Comparison of ENCODE assay signal across 16 mouse cellular contexts in genomic region chr11:118749541-118749940, GRCm38 (mm10).
"Had no signal": no experiment of that assay in that cellular context is flagged by ENCODE, and none has a peak within 500 bp of the region (broad histone marks: within the 10 kb centered on the region; RNA-seq: fewer than 3 reads in every experiment).

No protein-coding gene starts in this region.

- H3K36me3 ChIP-seq: neural tube, embryonic 13.5 days; neural tube, embryonic 15.5 days; stomach, embryonic 15.5 days had no signal

- H3K4me2 ChIP-seq: neural tube, embryonic 13.5 days; neural tube, embryonic 15.5 days; stomach, embryonic 15.5 days had no signal

- DNase-seq: retina, postnatal 1 day; right cerebral cortex, adult 18-20 months; right cerebral cortex, postnatal 14 days; right cerebral cortex, postnatal 25 days; right cerebral cortex, postnatal 4 days; spleen, adult 18-20 months; thymus, adult 18-20 months; thymus, adult 2 months; thymus, postnatal 14 days; thymus, postnatal 25 days; thymus, postnatal 36 days; thymus, postnatal 4 days had no signal

- H3K9ac ChIP-seq: neural tube, embryonic 13.5 days; neural tube, embryonic 15.5 days; stomach, embryonic 15.5 days had no signal

- H3K27ac ChIP-seq: neural tube, embryonic 15.5 days; stomach, embryonic 15.5 days; stomach, postnatal 0 days had no signal

- H3K27me3 ChIP-seq: neural tube, embryonic 13.5 days; neural tube, embryonic 15.5 days had no signal

- H3K9me3 ChIP-seq: neural tube, embryonic 13.5 days; neural tube, embryonic 15.5 days; stomach, embryonic 15.5 days had no signal

- H3K4me3 ChIP-seq: neural tube, embryonic 13.5 days; neural tube, embryonic 15.5 days; stomach, embryonic 15.5 days had no signal
